Mouse (Mus musculus): ENCODE results near the gene Ccnd3. TPM values are rescaled to one million over a fixed set of nuclear protein-coding genes. Genes with fewer than 3 reads are reported as not detected.

Ccnd3 gene
- total and polyA plus RNA-seq, 3 experiments, result 143 to 568 TPM; not detected in 1

DNA sequence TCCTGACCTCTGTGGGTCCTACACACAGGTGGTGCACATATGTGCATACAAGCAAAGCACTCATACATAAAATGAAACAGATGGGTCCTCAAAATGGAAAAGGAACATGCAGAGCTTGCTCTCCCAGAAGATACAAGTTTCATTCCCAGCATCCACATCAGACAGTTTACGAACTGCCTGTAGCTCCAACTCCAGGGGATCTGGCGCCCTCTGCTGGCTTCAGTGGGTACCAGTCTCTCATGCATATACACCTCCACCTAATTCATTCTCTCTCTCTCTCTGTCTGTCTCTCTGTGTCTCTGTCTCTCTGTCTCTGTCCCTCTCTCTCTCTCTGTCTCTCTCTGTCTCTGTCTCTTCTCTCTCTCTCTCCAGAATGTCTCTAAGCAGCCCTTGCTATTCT is 22.4 kb upstream of the Ccnd3 start:
- peak; percentile 73 for TF ChIP-seq RAD21 (IDR thresholded peaks at IDR 0.05; ENCODE audit: low read depth, low read length)
- TF ChIP-seq ZC3H11A (IDR thresholded peaks at IDR 0.05; ENCODE audit: low read depth, low read length), result peak; percentile 56
- peak; percentile 76 for TF ChIP-seq SMC3 (IDR thresholded peaks at IDR 0.05; ENCODE audit: low read depth, low read length)
- no peak for TF ChIP-seq E2F4 (IDR thresholded peaks at IDR 0.05; ENCODE audit: borderline replicate concordance, low read depth, low read length)
- no peak for TF ChIP-seq ETS1 (IDR thresholded peaks at IDR 0.05; ENCODE audit: low read depth, low read length)
- peak; percentile 87 to 92 (median 90) for TF ChIP-seq CTCF (IDR thresholded peaks at IDR 0.05 in 2 of 3, conservative IDR thresholded peaks at IDR 0.05 in 1 of 3; ENCODE audit: control insufficient read depth in 1 of 3, insufficient read depth in 1 of 3, low read depth in 2 of 3, low read length in 3 of 3, poor library complexity in 1 of 3, severe bottlenecking in 1 of 3)
- Histone ChIP-seq H3K27ac (ENCODE audit: control insufficient read depth, low read depth, low read length) (no peak overlapping the region), H3K27me3 (ENCODE audit: control insufficient read depth in 1 of 2, insufficient read depth in 2 of 2, low read length in 2 of 2) (no peaks in the 10 kb centered on the region), H3K36me3 (ENCODE audit: control insufficient read depth in 1 of 2, insufficient read depth in 2 of 2, low read length in 2 of 2) (peaks cover 0 to 7% of the 10 kb centered on the region in 2 experiments; a peak in 2 of 4 replicates), H3K9ac (ENCODE audit: control insufficient read depth, low read depth, low read length, poor library complexity, severe bottlenecking) (no peak overlapping the region), H3K79me2 (ENCODE audit: control insufficient read depth, insufficient read depth, low read length, poor library complexity) (no peaks in the 10 kb centered on the region), H3K4me3 (ENCODE audit: control insufficient read depth in 1 of 2, insufficient read depth in 1 of 2, low read depth in 2 of 2, low read length in 2 of 2) (no peak overlapping the region), H3K4me1 (ENCODE audit: control insufficient read depth in 1 of 2, insufficient read depth in 2 of 2, low read length in 2 of 2) (peaks cover 0 to 25% of the 10 kb centered on the region in 2 experiments; a peak in 3 of 4 replicates), H3K9me3 (replicated peaks; ENCODE audit: insufficient read depth, low read length) (no peaks in the 10 kb centered on the region)
- peak; percentile 81 for DNase-seq (ENCODE audit: low read depth, low spot score)

DNA sequence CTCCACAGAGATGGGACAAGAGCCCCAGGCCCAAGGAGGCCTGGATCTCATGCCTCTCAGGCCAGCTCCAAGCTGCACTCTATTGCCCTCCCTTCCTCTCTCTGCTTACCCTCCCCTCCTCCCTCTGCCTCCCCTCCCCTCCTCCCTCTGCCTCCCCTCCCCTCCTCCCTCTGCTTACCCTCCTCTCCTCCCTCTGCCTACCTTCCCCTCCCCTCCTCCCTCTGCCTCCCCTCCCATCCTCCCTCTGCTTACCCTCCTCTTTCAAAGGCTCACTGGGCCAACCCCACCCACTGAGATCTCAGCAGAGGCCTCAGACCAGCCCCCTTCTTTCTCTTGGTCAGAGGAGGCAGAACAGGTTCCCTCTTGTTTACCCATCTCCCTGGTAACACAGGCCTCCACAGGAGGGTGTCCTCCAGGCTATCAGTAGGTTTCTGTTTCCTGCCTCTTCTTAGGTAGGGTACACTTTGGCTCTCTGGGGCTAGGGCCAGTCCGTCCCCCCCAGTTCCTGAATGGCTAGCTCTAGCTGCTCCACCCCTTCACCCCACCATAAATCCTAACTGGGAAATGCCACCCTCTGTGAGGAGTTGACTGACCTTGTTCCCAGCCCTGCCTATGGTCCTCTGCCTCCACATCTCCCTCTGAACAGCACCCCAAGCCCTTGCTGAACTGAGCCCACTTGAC is 20.5 kb upstream of the Ccnd3 start:
- Histone ChIP-seq H3K36me3 (ENCODE audit: control insufficient read depth in 1 of 2, insufficient read depth in 2 of 2, low read length in 2 of 2) (peaks cover 0 to 7% of the 10 kb centered on the region in 2 experiments; a peak in 2 of 4 replicates), H3K27me3 (ENCODE audit: control insufficient read depth in 1 of 2, insufficient read depth in 2 of 2, low read length in 2 of 2) (no peaks in the 10 kb centered on the region), H3K4me3 (ENCODE audit: control insufficient read depth in 1 of 2, insufficient read depth in 1 of 2, low read depth in 2 of 2, low read length in 2 of 2) (peak overlapping the region; percentile 17 to 31), H3K4me1 (ENCODE audit: control insufficient read depth in 1 of 2, insufficient read depth in 2 of 2, low read length in 2 of 2) (peaks cover 0 to 25% of the 10 kb centered on the region in 2 experiments; a peak in 3 of 4 replicates), H3K9ac (ENCODE audit: control insufficient read depth, low read depth, low read length, poor library complexity, severe bottlenecking) (peak overlapping the region; percentile 49), H3K79me2 (ENCODE audit: control insufficient read depth, insufficient read depth, low read length, poor library complexity) (no peaks in the 10 kb centered on the region), H3K27ac (ENCODE audit: control insufficient read depth, low read depth, low read length) (peak overlapping the region; percentile 67), H3K9me3 (replicated peaks; ENCODE audit: insufficient read depth, low read length) (no peaks in the 10 kb centered on the region)
- TF ChIP-seq JUND (IDR thresholded peaks at IDR 0.05; ENCODE audit: low read depth, low read length) (no peak), MAZ (IDR thresholded peaks at IDR 0.05; ENCODE audit: low read depth, low read length) (peak; percentile 80), SIN3A (IDR thresholded peaks at IDR 0.05; ENCODE audit: low read length) (peak; percentile 82), NRF1 (IDR thresholded peaks at IDR 0.05; ENCODE audit: insufficient read depth, low read depth, low read length, poor library complexity, severe bottlenecking) (no peak), ZKSCAN1 (IDR thresholded peaks at IDR 0.05; ENCODE audit: low read depth, low read length) (no peak), ZMIZ1 (IDR thresholded peaks at IDR 0.05; ENCODE audit: low read depth, low read length) (no peak), RAD21 (IDR thresholded peaks at IDR 0.05; ENCODE audit: low read depth, low read length) (no peak), ELF1 (IDR thresholded peaks at IDR 0.05; ENCODE audit: low read depth, low read length) (peak; percentile 24; the same call in 1 of the 2 replicates), POLR2A (IDR thresholded peaks at IDR 0.05; ENCODE audit: control insufficient read depth in 1 of 2, insufficient read depth in 1 of 2, low read depth in 1 of 2, low read length in 2 of 2, poor library complexity in 1 of 2) (0 out of 4 replicates have a peak, but pooled peaks of 1 of the 2 experiments have one; percentile 14), CTCF (IDR thresholded peaks at IDR 0.05 in 2 of 3, conservative IDR thresholded peaks at IDR 0.05 in 1 of 3; ENCODE audit: control insufficient read depth in 1 of 3, insufficient read depth in 1 of 3, low read depth in 2 of 3, low read length in 3 of 3, poor library complexity in 1 of 3, severe bottlenecking in 1 of 3) (no peak), MXI1 (IDR thresholded peaks at IDR 0.05; ENCODE audit: low read depth, low read length) (peak; percentile 68), TCF12 (IDR thresholded peaks at IDR 0.05; ENCODE audit: low read depth, low read length) (0 out of 2 replicates have a peak, but pooled peaks have one; percentile 20)
- DNase-seq (ENCODE audit: low read depth, low spot score), result peak; percentile 75

All from MEL (cell line).